Mouse (Mus musculus) embryonic facial prominence, embryonic 15.5 days (tissue): ENCODE measurements around the gene Clrn2. TPM values are rescaled to one million over a fixed set of nuclear protein-coding genes. Genes with fewer than 3 reads are reported as not detected.

Experiments
- ATAC-seq: fragments of 200-750 bp; cut with Nextera tagmentation; 2 replicates; pipeline ENCODE4 v1.8.0; 2017; ENCODE audit warnings: low read depth, moderate TSS enrichment; ENCODE audit not compliant: insufficient number of reproducible peaks, low FRiP score, low TSS enrichment
- H3K27ac ChIP-seq: fragments of 300-500 bp; sonication (generic); replicated peaks from 2 replicates; pipeline ENCODE4 v1.5.1; 2015; ENCODE audit warnings: mild to moderate bottlenecking, inconsistent platforms
- H3K27me3 ChIP-seq: fragments of 300-500 bp; sonication (generic); 2 replicates; pipeline ENCODE4 v1.6.1; 2015; ENCODE audit warnings: inconsistent platforms
- H3K36me3 ChIP-seq: fragments of 300-500 bp; sonication (generic); 2 replicates; pipeline ENCODE4 v1.6.1; 2015; ENCODE audit warnings: mild to moderate bottlenecking, inconsistent platforms
- H3K4me1 ChIP-seq: fragments of 300-500 bp; sonication (generic); 2 replicates; pipeline ENCODE4 v1.6.1; 2015; ENCODE audit warnings: inconsistent platforms
- H3K4me2 ChIP-seq: fragments of 300-500 bp; sonication (generic); replicated peaks from 2 replicates; pipeline ENCODE4 v1.6.1; 2015; ENCODE audit warnings: mild to moderate bottlenecking, inconsistent platforms
- H3K4me3 ChIP-seq: fragments of 300-500 bp; sonication (generic); replicated peaks from 2 replicates; pipeline ENCODE4 v1.5.1; 2015; ENCODE audit warnings: mild to moderate bottlenecking, inconsistent platforms
- H3K9ac ChIP-seq: fragments of 300-500 bp; sonication (generic); 2 replicates; pipeline ENCODE4 v1.6.1; 2015; ENCODE audit warnings: inconsistent platforms
- H3K9me3 ChIP-seq: fragments of 300-500 bp; sonication (generic); replicated peaks from 2 replicates; pipeline ENCODE4 v1.6.1; 2016; ENCODE audit warnings: inconsistent platforms
- WGBS: fragments of 180-500 bp; shearing (Covaris S2); methylation state at CpG from one replicate; pipeline ENCODE4 v1.1.7; 2015; 5-methylcytosine and 5-hydroxymethylcytosine counted together
- polyA plus RNA-seq: library from polyadenylated mRNA; unstranded; fragments of >200 nt; fragmentation: Nextera tagmentation; extraction: Ambion mirVana; gene quantifications from 2 replicates; pipeline ENCODE4 v1.2.1, GENCODE M21; 2015

Gene Clrn2
- polyA plus RNA-seq, 1 experiment from 2014 or later = 0.17 TPM

DNA sequence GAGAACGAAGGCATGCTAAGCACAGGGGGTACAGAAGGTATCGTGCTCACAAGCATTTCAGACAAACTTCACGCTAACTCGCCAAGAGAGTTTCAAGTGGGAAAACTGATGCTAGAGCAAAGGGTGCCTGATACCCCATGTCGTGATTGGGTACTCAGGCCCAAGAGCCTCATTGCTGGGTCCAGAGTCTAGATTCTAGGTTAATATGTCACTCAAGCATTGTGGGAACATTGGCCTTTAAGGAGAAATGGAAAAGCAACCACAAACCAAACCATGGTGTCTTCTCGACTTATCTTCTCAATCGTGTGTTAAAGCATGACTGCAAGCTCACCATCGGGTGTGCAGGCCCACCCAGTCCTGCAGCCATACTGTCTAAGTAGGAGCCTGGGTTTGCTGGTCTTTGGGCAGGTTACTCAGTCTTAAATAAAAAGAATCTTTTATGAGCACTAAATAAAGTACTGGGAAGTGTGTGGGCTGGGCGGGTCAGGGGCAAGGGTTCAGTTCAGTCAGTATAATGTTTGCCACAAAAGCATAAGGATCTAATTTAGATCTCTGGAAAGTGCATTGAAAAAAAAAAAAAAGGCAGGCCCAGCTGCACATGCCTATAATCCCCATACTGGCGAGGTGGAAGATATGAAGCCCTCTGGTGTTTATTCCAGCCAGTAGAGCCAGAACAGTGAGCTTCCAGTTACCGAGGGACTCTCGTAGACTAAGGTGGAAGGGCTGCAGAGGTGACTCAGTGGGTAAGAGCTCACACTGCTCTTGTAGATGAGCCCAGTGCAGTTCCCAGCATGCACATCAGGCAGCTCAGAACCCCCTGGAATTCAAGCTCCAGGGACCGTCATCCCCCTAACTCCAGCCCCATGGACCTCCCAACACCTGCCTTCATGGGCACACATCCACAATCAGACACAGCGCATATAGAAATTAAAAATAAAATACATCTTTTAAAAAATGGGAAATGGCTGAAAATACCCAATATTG is 17.3 kb upstream of the Clrn2 start:
- 64% methylated on average over 14 of the region's 14 CpGs for WGBS
- H3K27ac ChIP-seq = no peak overlapping the region
- 0 out of 2 replicates have a peak, but pooled peaks have one; percentile 24 for ATAC-seq

DNA sequence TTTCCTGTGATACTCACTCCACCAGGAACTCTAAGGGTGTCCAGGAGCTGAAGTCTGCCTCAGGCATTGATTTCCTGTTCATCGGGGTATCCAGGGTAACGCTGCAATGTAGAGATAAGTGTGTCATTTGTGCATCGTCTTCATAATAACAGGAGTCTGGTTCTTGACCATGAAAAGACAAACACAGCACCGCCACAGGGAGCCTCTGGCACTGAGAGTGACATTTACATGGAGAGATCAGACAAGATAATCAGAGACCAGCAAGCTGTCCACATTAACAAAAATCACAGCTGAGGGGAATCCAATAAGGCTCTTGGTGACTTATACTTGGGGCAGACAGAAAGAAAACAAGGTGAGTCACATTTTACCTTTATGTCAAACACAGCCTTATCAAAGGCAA is 15.7 kb upstream of the Clrn2 start:
- no peak overlapping the region for H3K9ac ChIP-seq
- no peak overlapping the region for H3K4me2 ChIP-seq
- peaks cover 36% of the 10 kb centered on the region; the same call in 1 of the 2 replicates for H3K36me3 ChIP-seq
- WGBS = 57% methylated on average over 4 of the region's 4 CpGs
- H3K4me1 ChIP-seq = no peaks in the 10 kb centered on the region
- H3K27ac ChIP-seq = no peak overlapping the region
- no peak for ATAC-seq
- no peaks in the 10 kb centered on the region for H3K27me3 ChIP-seq
- no peaks in the 10 kb centered on the region for H3K9me3 ChIP-seq
- no peak overlapping the region for H3K4me3 ChIP-seq

More for the DNA sequence above, 17.3 kb upstream of the Clrn2 start:
- Histone ChIP-seq H3K36me3 (peaks cover 36% of the 10 kb centered on the region; the same call in 1 of the 2 replicates), H3K4me2 (no peak overlapping the region), H3K4me3 (no peak overlapping the region), H3K9me3 (no peaks in the 10 kb centered on the region), H3K4me1 (no peaks in the 10 kb centered on the region), H3K9ac (no peak overlapping the region), H3K27me3 (no peaks in the 10 kb centered on the region)

GRCm38 (mm10) chr5:45438301-45438700 is 15.2 kb upstream of the Clrn2 start:
- H3K4me1 ChIP-seq = no peaks in the 10 kb centered on the region
- H3K27me3 ChIP-seq = no peaks in the 10 kb centered on the region
- H3K36me3 ChIP-seq = peaks cover 36% of the 10 kb centered on the region; the same call in 1 of the 2 replicates
- no peak overlapping the region for H3K9ac ChIP-seq
- H3K9me3 ChIP-seq = no peaks in the 10 kb centered on the region
- H3K27ac ChIP-seq = no peak overlapping the region
- WGBS = 78% methylated on average over 8 of the region's 8 CpGs
- no peak for ATAC-seq
- no peak overlapping the region for H3K4me2 ChIP-seq
- no peak overlapping the region for H3K4me3 ChIP-seq

GRCm38 (mm10) chr5:45441124-45441523 is 12.4 kb upstream of the Clrn2 start:
- H3K27me3 ChIP-seq = no peaks in the 10 kb centered on the region
- H3K36me3 ChIP-seq = peaks cover 38% of the 10 kb centered on the region; the same call in 1 of the 2 replicates
- H3K27ac ChIP-seq = no peak overlapping the region
- no peaks in the 10 kb centered on the region for H3K9me3 ChIP-seq
- no peaks in the 10 kb centered on the region for H3K4me1 ChIP-seq
- no peak overlapping the region for H3K4me2 ChIP-seq
- no peak overlapping the region for H3K9ac ChIP-seq
- no peak overlapping the region for H3K4me3 ChIP-seq
- 84% methylated on average over 3 of the region's 3 CpGs for whole genome bisulfite sequencing
- ATAC-seq = no peak

GRCm38 (mm10) chr5:45441745-45442144 is 11.8 kb upstream of the Clrn2 start:
- Histone ChIP-seq H3K27me3 (no peaks in the 10 kb centered on the region), H3K27ac (no peak overlapping the region)
- WGBS = 77% methylated on average over 3 of the region's 3 CpGs

GRCm38 (mm10) chr5:45444130-45444832 is 9.3 kb upstream of the Clrn2 start:
- H3K9me3 ChIP-seq = no peaks in the 10 kb centered on the region
- H3K4me1 ChIP-seq = peaks cover 14% of the 10 kb centered on the region
- no peak overlapping the region for H3K4me3 ChIP-seq
- H3K4me2 ChIP-seq = no peak overlapping the region
- no peaks in the 10 kb centered on the region for H3K27me3 ChIP-seq
- peaks cover 24% of the 10 kb centered on the region; the same call in 1 of the 2 replicates for H3K36me3 ChIP-seq
- WGBS = 81% methylated on average over 8 of the region's 8 CpGs
- no peak overlapping the region for H3K27ac ChIP-seq
- ATAC-seq = no peak
- H3K9ac ChIP-seq = no peak overlapping the region

More at GRCm38 (mm10) chr5:45441745-45442144, 11.8 kb upstream of the Clrn2 start:
- no peak overlapping the region for H3K4me3 ChIP-seq
- H3K9me3 ChIP-seq = no peaks in the 10 kb centered on the region
- peaks cover 38% of the 10 kb centered on the region; the same call in 1 of the 2 replicates for H3K36me3 ChIP-seq
- ATAC-seq = no peak
- no peak overlapping the region for H3K4me2 ChIP-seq
- no peaks in the 10 kb centered on the region for H3K4me1 ChIP-seq
- H3K9ac ChIP-seq = no peak overlapping the region

DNA sequence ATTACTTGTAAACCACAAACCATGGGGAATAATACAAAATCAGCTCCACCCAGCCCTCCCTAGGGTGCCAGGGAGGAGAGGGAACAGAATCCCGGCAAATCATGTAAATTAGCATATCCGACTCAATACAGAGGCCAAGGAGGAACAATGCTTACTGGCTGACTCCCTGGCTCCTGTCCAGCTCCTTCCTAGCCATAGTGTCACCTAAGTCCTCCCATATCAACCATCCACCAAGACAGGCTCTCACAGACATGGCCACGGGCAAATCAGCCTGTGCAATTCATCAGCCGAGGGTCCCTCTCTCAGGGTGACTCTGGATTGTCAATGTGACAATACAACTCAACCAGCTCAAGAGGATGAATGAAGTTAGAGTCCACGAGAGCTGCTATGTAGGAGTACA is 4.9 kb upstream of the Clrn2 start:
- Histone ChIP-seq H3K9ac (peak overlapping the region; percentile 56; the same call in 1 of the 2 replicates), H3K4me3 (peak overlapping the region; percentile 62; the same call in 1 of the 2 replicates), H3K27me3 (no peaks in the 10 kb centered on the region), H3K4me1 (peaks cover 16% of the 10 kb centered on the region), H3K4me2 (peak overlapping the region; percentile 86), H3K9me3 (no peaks in the 10 kb centered on the region), H3K36me3 (0 out of 2 replicates have a peak, but pooled peaks cover 12% of the 10 kb centered on the region), H3K27ac (no peak overlapping the region)
- WGBS = 37% methylated on average over 5 of the region's 5 CpGs
- no peak for ATAC-seq

DNA sequence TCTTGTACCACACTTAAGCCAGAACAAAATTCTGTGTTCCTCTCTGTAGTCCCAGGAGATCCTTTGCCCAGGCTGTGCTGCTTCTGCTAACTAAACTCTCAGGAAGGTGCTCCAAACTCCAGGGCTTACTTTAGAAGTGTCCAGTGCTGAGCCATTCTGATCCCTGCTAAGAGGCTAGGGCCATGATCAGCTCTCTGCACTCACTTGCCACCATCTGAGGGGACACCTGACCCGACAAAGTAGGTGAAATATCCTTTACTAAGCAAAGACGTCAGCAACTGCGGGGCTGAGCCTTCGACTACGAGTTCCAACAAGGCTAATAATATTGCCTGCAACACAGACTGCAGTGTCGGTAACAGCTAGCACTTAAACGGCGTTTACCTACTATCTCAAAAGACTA is 4.3 kb upstream of the Clrn2 start:
- Histone ChIP-seq H3K4me1 (peaks cover 16% of the 10 kb centered on the region), H3K36me3 (0 out of 2 replicates have a peak, but pooled peaks cover 7% of the 10 kb centered on the region), H3K4me3 (peak overlapping the region; percentile 62), H3K27me3 (no peaks in the 10 kb centered on the region), H3K27ac (no peak overlapping the region), H3K4me2 (peak overlapping the region; percentile 86), H3K9me3 (no peaks in the 10 kb centered on the region), H3K9ac (peak overlapping the region; percentile 56)
- ATAC-seq = no peak
- WGBS = 3% methylated on average over 8 of the region's 8 CpGs

DNA sequence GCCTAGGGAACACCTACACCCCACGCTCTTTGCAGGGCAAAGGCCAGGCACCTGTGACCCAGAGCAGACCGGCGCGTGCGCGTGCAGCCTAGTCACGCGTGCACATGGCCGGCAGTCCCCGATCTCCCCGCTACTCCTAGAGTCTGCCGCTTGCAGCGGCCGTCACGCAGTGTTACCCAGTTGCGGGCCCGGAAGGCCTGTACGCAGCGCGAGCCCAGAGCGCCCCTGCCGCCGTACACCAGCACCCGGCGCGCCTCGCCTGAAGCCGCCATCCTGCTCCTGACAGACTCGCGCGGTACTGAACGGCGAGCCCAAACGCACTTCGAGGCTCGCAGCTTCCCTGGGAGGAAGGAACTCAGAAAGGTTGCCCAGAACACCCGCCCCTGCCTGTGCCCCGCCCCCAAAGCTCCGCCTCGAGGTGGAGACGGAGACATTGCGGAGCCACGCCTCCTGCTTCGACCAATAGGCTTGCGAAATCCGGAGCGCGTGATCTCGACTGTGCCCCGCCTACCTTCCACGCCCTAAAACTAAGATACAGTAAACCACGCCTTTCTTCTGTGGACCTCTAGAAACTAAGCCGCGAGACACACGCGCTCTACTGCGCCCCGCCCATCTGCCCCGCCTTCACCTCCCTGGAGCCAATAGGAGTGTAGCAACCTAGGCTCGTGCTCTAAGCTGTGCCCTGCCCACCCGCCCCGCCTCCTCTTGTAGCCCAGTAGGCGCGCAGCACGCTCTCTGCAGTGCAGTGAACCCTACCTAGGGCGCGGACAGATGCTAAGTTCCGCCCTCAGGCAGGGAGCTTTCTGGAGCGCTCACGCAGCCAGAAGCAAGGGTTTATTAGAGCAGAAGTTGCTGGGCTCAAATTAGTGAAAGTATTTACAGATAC is 3.5 kb upstream of the Clrn2 start, which contains the start of gene Qdpr:
TSS of gene Qdpr (minus strand) at position 406 of the 886 bp plus-strand sequence.
- Histone ChIP-seq H3K4me1 (peaks cover 16% of the 10 kb centered on the region), H3K9ac (peak within 1 kb of the TSS; percentile 56), H3K4me3 (peak within 1 kb of the TSS; percentile 62), H3K36me3 (no peaks in the 10 kb centered on the region), H3K4me2 (peak within 1 kb of the TSS; percentile 86), H3K9me3 (no peaks in the 10 kb centered on the region), H3K27ac (peak within 1 kb of the TSS; percentile 71), H3K27me3 (no peaks in the 10 kb centered on the region)
- ATAC-seq = peak; percentile 99
- WGBS = under 1% methylated on average over 69 of the region's 70 CpGs

DNA sequence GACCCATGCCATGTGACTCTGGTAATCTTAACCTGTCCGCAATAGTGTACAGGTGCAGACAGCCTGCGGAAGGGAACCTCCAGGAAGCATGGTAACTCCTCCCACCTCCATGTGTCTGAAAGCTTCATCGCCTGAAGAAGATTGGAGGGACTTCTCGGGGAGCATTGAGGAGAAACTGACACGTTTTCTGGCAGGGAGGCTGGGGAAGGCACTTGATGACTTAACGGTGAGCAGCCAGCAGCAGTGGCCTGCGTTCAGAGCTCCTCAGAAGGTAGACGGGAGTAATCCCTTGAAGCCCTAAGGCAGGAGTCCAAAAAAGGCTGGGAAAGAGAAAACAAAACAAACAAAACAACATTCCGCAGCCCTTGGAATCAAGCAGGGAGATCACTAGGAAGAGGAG is 905 bp downstream of the Clrn2 start:
- H3K4me3 ChIP-seq = no peak overlapping the region
- WGBS = 28% methylated on average over 9 of the region's 9 CpGs

More for the DNA sequence above, 905 bp downstream of the Clrn2 start:
- no peak overlapping the region for H3K9ac ChIP-seq
- no peak overlapping the region for H3K4me2 ChIP-seq
- H3K27ac ChIP-seq = no peak overlapping the region
- no peak for ATAC-seq
- H3K27me3 ChIP-seq = no peaks in the 10 kb centered on the region
- no peaks in the 10 kb centered on the region for H3K9me3 ChIP-seq
- peaks cover under 1% of the 10 kb centered on the region; the same call in 1 of the 2 replicates for H3K4me1 ChIP-seq
- no peaks in the 10 kb centered on the region for H3K36me3 ChIP-seq
